Mouse (Mus musculus): ENCODE measurements around the gene Leprot. TPM values are rescaled to one million over a fixed set of nuclear protein-coding genes. Genes with fewer than 3 reads are reported as not detected.
A peak's percentile ranks its signal among the peaks of the same experiment; 100 is the strongest.

Leprot gene
- polyA plus RNA-seq, 1 experiment from 2014 or later, result 110 TPM

GRCm38 (mm10) chr4:101669811-101670210 is 22.3 kb downstream of the Leprot start:
- no peak for ATAC-seq (ENCODE audit: insufficient number of reproducible peaks, low FRiP score, low TSS enrichment, low read depth)
- 75% methylated on average over 5 of the region's 5 CpGs for WGBS

DNA sequence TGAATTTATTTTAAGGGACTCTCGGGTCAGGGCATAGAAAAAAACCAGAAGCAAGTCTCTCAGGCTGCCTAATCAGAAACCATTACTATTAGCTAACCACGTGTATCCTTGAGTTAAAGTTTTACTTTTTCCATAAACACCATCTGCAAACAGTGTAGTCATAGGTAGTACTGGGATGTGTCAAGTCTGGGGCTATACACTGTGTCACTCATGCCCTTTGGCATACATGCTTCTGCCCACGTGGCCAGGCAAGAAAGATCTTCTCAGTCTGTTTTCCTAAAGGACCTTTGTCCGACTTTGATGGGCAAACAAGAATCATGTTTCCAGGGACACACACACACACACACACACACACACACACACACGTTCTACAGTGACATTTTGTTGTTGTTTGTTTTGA is 27.3 kb downstream of the Leprot start:
- H3K4me2 ChIP-seq, result no peak overlapping the region
- H3K4me1 ChIP-seq, result no peaks in the 10 kb centered on the region
- no peak overlapping the region for H3K4me3 ChIP-seq
- H3K27ac ChIP-seq, result no peak overlapping the region
- 79% methylated on average over 5 of the region's 5 CpGs for WGBS
- H3K27me3 ChIP-seq, result no peaks in the 10 kb centered on the region
- H3K9ac ChIP-seq, result no peak overlapping the region
- no peaks in the 10 kb centered on the region for H3K36me3 ChIP-seq
- H3K9me3 ChIP-seq, result no peaks in the 10 kb centered on the region
- ATAC-seq (ENCODE audit: insufficient number of reproducible peaks, low FRiP score, low TSS enrichment, low read depth), result no peak

More at GRCm38 (mm10) chr4:101669811-101670210, 22.3 kb downstream of the Leprot start:
- Histone ChIP-seq H3K4me1 (no peaks in the 10 kb centered on the region), H3K27ac (no peak overlapping the region), H3K9ac (no peak overlapping the region), H3K27me3 (no peaks in the 10 kb centered on the region), H3K4me2 (no peak overlapping the region), H3K9me3 (no peaks in the 10 kb centered on the region), H3K36me3 (no peaks in the 10 kb centered on the region), H3K4me3 (no peak overlapping the region)

DNA sequence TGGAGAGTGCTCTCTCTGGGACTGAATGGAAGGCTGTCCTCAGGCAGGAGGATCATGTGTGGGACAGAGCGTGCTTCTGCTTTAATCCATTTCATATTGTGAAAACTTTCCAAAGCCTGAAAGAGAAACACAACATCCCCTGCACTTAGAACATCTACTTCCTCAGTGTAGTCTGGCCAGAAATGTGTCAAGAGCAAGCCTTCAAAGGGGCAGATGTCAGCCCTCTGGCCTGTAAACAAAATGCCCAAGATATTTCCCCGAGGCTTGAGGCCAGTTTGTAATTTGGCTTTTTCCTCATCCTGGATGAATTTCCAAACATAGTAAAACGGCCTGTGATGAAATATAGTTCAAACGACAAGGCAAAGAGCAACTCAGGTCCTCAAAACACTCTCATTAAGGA is 28.2 kb downstream of the Leprot start:
- no peak for ATAC-seq (ENCODE audit: insufficient number of reproducible peaks, low FRiP score, low TSS enrichment, low read depth)
- WGBS, result 45% methylated on average over 4 of the region's 4 CpGs
- Histone ChIP-seq H3K9ac (no peak overlapping the region), H3K4me1 (no peaks in the 10 kb centered on the region), H3K27me3 (no peaks in the 10 kb centered on the region), H3K4me2 (no peak overlapping the region), H3K27ac (no peak overlapping the region), H3K9me3 (no peaks in the 10 kb centered on the region), H3K4me3 (no peak overlapping the region), H3K36me3 (no peaks in the 10 kb centered on the region)

- no peak overlapping the region for H3K4me3 ChIP-seq
- H3K9ac ChIP-seq, result no peak overlapping the region
- no peak overlapping the region for H3K4me2 ChIP-seq
- H3K9me3 ChIP-seq, result no peaks in the 10 kb centered on the region
- H3K36me3 ChIP-seq, result no peaks in the 10 kb centered on the region
- no peak for ATAC-seq (ENCODE audit: insufficient number of reproducible peaks, low FRiP score, low TSS enrichment, low read depth)
- no peaks in the 10 kb centered on the region for H3K27me3 ChIP-seq
- H3K27ac ChIP-seq, result no peak overlapping the region
- 91% methylated on average over 4 of the region's 4 CpGs for WGBS
- H3K4me1 ChIP-seq, result no peaks in the 10 kb centered on the region
These were observed 35.1 kb downstream of the Leprot start for GRCm38 (mm10) chr4:101682620-101683019.

DNA sequence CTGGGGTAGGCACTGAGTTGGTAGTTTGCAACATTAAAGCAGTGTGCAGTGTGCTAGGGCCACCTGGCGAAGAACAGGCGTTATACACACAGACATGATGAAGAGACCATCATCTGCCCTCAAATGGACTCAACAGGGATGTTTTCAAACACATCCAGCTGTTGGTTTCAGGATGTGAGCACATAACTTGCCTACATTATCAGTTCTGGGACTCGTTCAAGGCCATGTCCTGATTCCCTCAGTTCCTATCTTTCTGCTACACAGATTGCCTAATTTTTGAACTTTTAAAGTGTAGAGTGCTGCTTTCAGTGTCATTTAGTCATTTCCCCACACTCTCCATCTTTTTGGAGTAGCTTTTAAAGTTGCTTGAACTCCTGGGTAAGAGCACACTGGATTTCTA is 35.6 kb downstream of the Leprot start:
- 84% methylated on average over 3 of the region's 3 CpGs for WGBS
- Histone ChIP-seq H3K4me3 (no peak overlapping the region), H3K4me1 (no peaks in the 10 kb centered on the region), H3K27me3 (no peaks in the 10 kb centered on the region), H3K9me3 (no peaks in the 10 kb centered on the region), H3K4me2 (no peak overlapping the region), H3K9ac (no peak overlapping the region), H3K36me3 (no peaks in the 10 kb centered on the region), H3K27ac (no peak overlapping the region)
- ATAC-seq (ENCODE audit: insufficient number of reproducible peaks, low FRiP score, low TSS enrichment, low read depth), result no peak

DNA sequence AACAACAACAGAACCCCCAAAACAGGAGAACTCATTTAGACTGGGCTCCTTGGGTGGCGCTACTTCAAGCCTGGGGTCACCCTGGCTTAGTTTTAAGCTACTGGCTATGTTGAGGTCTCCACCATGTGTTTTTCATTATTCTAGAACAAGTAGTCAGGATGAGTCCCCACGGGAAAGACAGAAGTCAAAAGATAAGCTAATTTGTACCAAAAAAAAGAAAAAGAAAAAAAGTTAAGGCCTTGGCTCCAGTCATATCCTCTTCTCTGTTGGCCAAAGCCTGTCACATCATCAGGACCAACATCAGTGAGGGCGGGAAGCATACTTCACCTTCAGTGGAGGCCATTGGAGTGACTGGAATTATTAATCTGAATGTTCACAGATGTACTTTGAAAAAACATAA is 37.3 kb downstream of the Leprot start:
- Histone ChIP-seq H3K4me3 (no peak overlapping the region), H3K27me3 (no peaks in the 10 kb centered on the region), H3K4me2 (no peak overlapping the region), H3K4me1 (0 out of 2 replicates have a peak, but pooled peaks cover 5% of the 10 kb centered on the region), H3K27ac (no peak overlapping the region), H3K36me3 (no peaks in the 10 kb centered on the region), H3K9ac (no peak overlapping the region), H3K9me3 (no peaks in the 10 kb centered on the region)
- 73% methylated on average over 3 of the region's 3 CpGs for WGBS
- no peak for ATAC-seq (ENCODE audit: insufficient number of reproducible peaks, low FRiP score, low TSS enrichment, low read depth)

DNA sequence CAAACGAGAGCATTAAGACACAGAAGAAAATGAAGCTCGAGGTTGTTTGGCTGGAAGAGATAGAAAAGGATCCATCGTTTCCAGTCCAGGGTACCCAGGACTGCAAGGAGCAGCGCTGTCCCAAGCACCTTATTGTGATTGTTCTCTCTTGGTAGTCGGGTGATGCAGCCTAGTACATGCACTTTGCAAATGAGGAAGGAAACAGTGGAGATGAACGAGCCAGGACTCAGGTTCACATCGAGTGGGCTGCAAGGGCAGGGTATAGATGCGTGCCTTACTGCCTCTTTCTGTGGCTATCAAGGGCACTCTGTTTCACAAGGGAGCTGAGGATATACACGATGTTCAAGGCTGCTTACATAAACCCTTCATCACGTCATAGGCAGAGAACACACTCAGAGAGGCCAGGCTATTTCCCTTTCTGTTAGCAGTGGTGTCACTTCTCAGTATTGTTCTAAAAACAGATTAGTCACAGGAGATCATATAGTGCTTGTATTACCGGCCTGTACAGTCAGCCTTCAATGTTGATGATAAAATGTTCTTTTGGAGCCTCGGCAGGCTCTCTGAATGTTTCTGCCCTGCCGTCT is 38.8 kb downstream of the Leprot start:
- WGBS, result 74% methylated on average over 13 of the region's 13 CpGs
- Histone ChIP-seq H3K4me3 (no peak overlapping the region), H3K27ac (no peak overlapping the region), H3K4me1 (0 out of 2 replicates have a peak, but pooled peaks cover 5% of the 10 kb centered on the region), H3K4me2 (no peak overlapping the region), H3K9me3 (no peaks in the 10 kb centered on the region), H3K9ac (no peak overlapping the region), H3K36me3 (no peaks in the 10 kb centered on the region), H3K27me3 (no peaks in the 10 kb centered on the region)
- ATAC-seq (ENCODE audit: insufficient number of reproducible peaks, low FRiP score, low TSS enrichment, low read depth), result no peak

- H3K4me3 ChIP-seq, result no peak overlapping the region
- no peaks in the 10 kb centered on the region for H3K9me3 ChIP-seq
- peak overlapping the region; percentile 57; the same call in 1 of the 2 replicates for H3K27ac ChIP-seq
- no peak overlapping the region for H3K9ac ChIP-seq
- 0 out of 2 replicates have a peak, but pooled peaks cover 5% of the 10 kb centered on the region for H3K4me1 ChIP-seq
- ATAC-seq (ENCODE audit: insufficient number of reproducible peaks, low FRiP score, low TSS enrichment, low read depth), result no peak
- no peaks in the 10 kb centered on the region for H3K27me3 ChIP-seq
- no peaks in the 10 kb centered on the region for H3K36me3 ChIP-seq
- WGBS, result 76% methylated on average over 4 of the region's 4 CpGs
- no peak overlapping the region for H3K4me2 ChIP-seq
These were observed 41.7 kb downstream of the Leprot start for GRCm38 (mm10) chr4:101689241-101689640.

DNA sequence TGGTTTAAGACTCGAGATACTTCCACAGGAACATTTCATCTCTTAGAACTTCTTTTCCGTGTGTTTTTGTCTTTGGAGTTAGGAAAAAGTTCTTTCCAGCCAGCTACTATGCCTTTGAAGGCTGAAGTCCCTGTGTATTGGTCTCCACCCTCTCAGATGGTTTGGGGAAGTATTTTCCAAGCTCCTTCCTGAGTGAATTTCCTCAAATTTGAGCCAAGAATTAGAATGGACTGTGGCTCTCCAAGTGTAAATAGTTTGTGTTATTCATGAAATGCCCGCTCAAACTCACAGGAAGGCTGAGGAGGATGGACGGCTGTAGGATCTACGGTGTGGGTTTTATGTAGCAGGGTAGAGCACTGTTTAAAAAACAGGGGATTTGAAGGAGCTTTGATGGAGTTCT is 42.1 kb downstream of the Leprot start:
- H3K9me3 ChIP-seq, result no peaks in the 10 kb centered on the region
- no peak overlapping the region for H3K9ac ChIP-seq
- H3K4me3 ChIP-seq, result no peak overlapping the region
- 53% methylated on average over 5 of the region's 5 CpGs for WGBS
- no peaks in the 10 kb centered on the region for H3K27me3 ChIP-seq
- H3K4me2 ChIP-seq, result no peak overlapping the region
- H3K4me1 ChIP-seq, result 0 out of 2 replicates have a peak, but pooled peaks cover 5% of the 10 kb centered on the region
- peak overlapping the region; percentile 57; the same call in 1 of the 2 replicates for H3K27ac ChIP-seq
- no peak for ATAC-seq (ENCODE audit: insufficient number of reproducible peaks, low FRiP score, low TSS enrichment, low read depth)
- no peaks in the 10 kb centered on the region for H3K36me3 ChIP-seq

DNA sequence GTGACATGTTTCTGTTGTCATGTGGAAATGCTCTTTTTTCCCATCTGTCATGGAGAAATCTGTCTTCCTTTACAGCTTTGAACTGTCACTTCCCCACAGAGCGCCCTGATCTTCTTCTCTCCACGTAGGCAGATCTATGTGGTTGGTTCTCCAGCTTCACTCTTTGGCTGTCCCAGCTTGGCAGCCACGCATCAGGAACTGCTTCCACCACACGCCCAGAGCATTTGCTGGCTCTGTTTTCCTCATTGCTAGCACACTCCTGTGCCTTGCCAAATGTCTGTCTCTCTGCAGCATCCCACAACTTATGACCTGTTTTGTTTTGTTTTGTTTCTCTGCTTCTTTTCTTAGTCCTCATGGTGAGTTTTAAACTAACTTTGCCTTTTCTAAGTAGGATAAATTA is 45.4 kb downstream of the Leprot start:
- WGBS, result 62% methylated on average over 4 of the region's 4 CpGs
- H3K9me3 ChIP-seq, result no peaks in the 10 kb centered on the region
- H3K4me3 ChIP-seq, result no peak overlapping the region
- H3K27me3 ChIP-seq, result no peaks in the 10 kb centered on the region
- H3K36me3 ChIP-seq, result no peaks in the 10 kb centered on the region
- no peak overlapping the region for H3K4me2 ChIP-seq
- H3K9ac ChIP-seq, result no peak overlapping the region
- ATAC-seq (ENCODE audit: insufficient number of reproducible peaks, low FRiP score, low TSS enrichment, low read depth), result no peak
- H3K27ac ChIP-seq, result no peak overlapping the region
- H3K4me1 ChIP-seq, result 0 out of 2 replicates have a peak, but pooled peaks cover 5% of the 10 kb centered on the region

DNA sequence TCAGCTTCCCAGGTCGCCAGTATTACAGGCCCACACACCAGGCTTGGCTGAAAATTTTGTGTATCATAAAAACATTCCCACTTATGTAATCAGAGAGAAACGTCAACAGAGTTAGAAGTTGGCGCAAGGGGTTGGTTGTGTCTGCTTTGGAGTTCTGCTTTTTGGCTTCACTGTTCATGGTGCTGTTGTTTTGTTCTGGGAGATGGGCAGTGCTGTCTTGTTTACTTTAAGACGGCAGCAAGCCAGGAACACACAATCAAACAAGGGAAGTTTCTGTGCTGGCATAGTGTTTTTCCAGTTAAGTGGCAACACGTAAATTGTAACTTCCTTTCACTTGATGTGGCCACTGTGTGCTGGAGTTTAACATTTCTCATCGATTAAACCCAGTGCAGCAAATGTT is 47.0 kb downstream of the Leprot start:
- 62% methylated on average over 6 of the region's 6 CpGs for WGBS
- Histone ChIP-seq H3K36me3 (no peaks in the 10 kb centered on the region), H3K9me3 (no peaks in the 10 kb centered on the region), H3K4me2 (no peak overlapping the region), H3K27ac (no peak overlapping the region), H3K4me1 (no peaks in the 10 kb centered on the region), H3K4me3 (no peak overlapping the region), H3K27me3 (no peaks in the 10 kb centered on the region), H3K9ac (no peak overlapping the region)
- ATAC-seq (ENCODE audit: insufficient number of reproducible peaks, low FRiP score, low TSS enrichment, low read depth), result no peak

- no peaks in the 10 kb centered on the region for H3K9me3 ChIP-seq
- no peaks in the 10 kb centered on the region for H3K4me1 ChIP-seq
- ATAC-seq (ENCODE audit: insufficient number of reproducible peaks, low FRiP score, low TSS enrichment, low read depth), result no peak
- no peaks in the 10 kb centered on the region for H3K36me3 ChIP-seq
- no peak overlapping the region for H3K4me3 ChIP-seq
- H3K4me2 ChIP-seq, result no peak overlapping the region
- H3K9ac ChIP-seq, result no peak overlapping the region
- WGBS, result 75% methylated on average over 3 of the region's 3 CpGs
- H3K27ac ChIP-seq, result no peak overlapping the region
- H3K27me3 ChIP-seq, result no peaks in the 10 kb centered on the region
These were observed 49.7 kb downstream of the Leprot start for GRCm38 (mm10) chr4:101697236-101697635.

GRCm38 (mm10) chr4:101699423-101699822 is 51.9 kb downstream of the Leprot start:
- WGBS, result 72% methylated on average over 1 of the region's 1 CpGs
- Histone ChIP-seq H3K36me3 (no peaks in the 10 kb centered on the region), H3K4me1 (no peaks in the 10 kb centered on the region), H3K9me3 (no peaks in the 10 kb centered on the region), H3K27me3 (no peaks in the 10 kb centered on the region), H3K4me2 (no peak overlapping the region), H3K9ac (no peak overlapping the region), H3K27ac (no peak overlapping the region), H3K4me3 (no peak overlapping the region)
- no peak for ATAC-seq (ENCODE audit: insufficient number of reproducible peaks, low FRiP score, low TSS enrichment, low read depth)

Measured in limb, embryonic 15.5 days (tissue).